Mouse (Mus musculus) spleen, adult 18-20 months (tissue): Measurements from ENCODE around the gene Syvn1.

Experiments used
- DNase-seq, 2 experiments: peaks; one replicate each; pipeline ENCODE4 v3.0.0; 2022; ENCODE audit warnings: mixed read lengths in 2 of 2

The Syvn1 gene

GRCm38 (mm10) chr19:6069851-6070250, 23.5 kb downstream of the Syvn1 start:
- no peak for DNase-seq

GRCm38 (mm10) chr19:6070571-6071250, 24.3 kb downstream of the Syvn1 start:
- no peak for DNase-seq

DNA sequence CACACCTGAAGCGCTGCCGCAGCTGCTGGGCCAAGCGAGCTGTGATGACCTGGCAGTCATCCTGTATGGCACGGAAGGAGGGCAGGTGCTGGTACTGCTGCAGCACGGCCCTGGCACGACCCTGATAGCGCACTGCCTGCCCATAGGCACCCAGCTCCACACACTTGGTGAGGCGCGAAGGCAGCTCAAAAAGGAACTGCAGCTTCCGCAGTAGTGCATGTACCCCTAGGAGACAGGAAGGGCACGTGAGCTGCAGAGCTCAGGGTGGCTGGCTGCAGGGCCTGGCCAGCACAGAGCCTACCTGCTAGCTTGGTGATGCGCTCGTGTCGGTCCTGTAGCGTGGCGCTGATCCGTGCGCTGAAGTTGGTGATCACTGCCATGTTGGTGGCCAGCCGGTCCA, 24.9 kb downstream of the Syvn1 start:
- DNase-seq, result no peak

GRCm38 (mm10) chr19:6073889-6074288, 27.5 kb downstream of the Syvn1 start:
- DNase-seq, result no peak

DNA sequence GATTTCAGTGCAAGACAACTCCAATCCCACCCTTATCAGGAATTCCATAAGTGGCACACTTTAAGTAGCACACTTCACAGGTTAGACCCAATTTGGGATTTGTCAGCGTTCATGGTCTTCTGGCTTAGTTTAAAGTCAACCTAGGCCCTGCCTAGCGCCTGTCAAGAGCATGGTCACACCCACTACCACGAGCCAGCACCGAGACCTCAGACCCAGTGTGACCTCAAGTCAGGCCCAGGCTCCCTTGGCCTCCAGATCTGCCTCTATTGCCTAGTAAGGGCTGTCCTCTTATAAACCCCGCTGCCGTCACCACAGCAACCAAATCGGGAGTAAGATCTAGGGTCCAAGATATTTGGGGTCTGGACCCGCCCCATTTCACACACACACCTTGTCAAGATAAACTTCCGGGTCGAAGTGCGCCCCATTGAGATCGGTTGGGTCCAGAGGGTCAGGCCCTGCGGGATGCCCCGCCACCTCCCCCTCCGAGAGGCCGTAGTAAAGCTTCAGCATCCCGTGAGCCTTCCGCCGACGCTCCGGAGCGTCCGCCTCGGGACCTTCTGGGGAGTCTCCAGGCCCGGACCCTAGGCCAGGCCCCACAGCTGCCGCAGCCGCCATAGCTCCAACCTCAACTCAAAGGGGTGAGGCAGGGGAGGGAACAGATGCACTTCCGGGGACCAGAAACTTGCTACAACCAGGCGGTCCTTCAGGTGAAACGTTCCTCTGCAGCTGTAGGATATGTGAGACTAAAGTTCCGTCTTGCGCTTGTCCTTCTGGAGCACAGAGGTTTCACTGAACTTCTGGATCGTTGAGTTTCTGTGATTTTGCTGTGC, 30.4 kb downstream of the Syvn1 start, which contains the start of gene Vps51:
Gene Vps51 (minus strand): TSS at position 668 of the 830 bp plus-strand sequence.
- peak; percentile 66 to 81 for DNase-seq

GRCm38 (mm10) chr19:6079983-6080480, 33.7 kb downstream of the Syvn1 start, which contains the start of gene Tmem262:
TSS of gene Tmem262 (plus strand) at chr19:6080033.
- DNase-seq, result no peak

GRCm38 (mm10) chr19:6082156-6082555, 35.8 kb downstream of the Syvn1 start, which contains the start of gene Gm28374:
TSS of gene Gm28374 (minus strand) at chr19:6082256.
- no peak for DNase-seq

- DNase-seq, result peak; percentile 92 to 94
Observed at GRCm38 (mm10) chr19:6084478-6085248, 38.3 kb downstream of the Syvn1 start, which contains the start of the genes Zfpl1 and Cdca5. TSS of gene Zfpl1 (minus strand) at chr19:6084956. TSS of gene Cdca5 (plus strand) at chr19:6084983.

DNA sequence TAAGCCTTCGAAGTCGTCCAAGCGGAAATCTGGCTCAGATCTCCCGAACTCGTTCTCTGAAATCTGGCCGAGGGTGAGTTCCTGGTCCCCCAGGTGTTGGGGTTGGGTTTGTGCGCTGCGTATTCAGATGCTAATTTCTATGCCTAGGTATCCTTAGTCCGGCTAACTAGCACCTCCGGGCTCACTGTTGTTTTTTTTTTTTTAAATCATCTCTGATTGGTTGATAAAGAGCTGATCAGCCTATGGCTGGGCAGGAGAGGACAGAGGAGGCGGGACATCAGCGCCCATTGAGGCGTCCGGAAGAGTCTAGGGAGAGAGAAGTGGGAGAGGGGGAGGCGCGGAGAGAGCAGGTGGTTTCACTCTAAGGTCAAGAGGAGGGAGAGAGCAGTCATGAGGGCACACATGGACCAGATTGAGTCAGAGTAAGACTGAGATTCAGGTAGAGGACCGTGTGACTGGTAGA, 39.1 kb downstream of the Syvn1 start:
- DNase-seq, result peak; percentile 48 to 56

GRCm38 (mm10) chr19:6088841-6089240, 42.5 kb downstream of the Syvn1 start:
- no peak for DNase-seq

DNA sequence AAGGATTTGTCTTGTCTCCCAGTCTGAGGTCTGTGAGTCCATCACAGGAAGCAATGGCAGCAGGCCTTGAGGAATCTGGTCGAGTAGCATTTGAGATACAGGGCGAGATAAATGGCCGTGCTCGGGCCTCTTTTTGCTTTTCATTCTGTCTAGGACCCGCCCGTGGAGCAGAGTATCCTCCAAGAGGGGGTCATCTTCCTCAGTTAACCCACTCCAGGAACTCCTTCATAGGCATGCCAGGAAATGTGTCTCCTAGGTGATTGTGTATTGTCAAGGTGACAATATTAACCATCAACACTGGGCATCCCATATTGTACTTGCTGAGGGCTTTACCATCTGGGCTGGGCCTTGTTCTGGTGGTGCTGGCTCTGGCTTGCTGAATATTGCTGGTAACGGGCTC, 47.7 kb downstream of the Syvn1 start, which contains the start of gene AC131692.1:
Gene AC131692.1 (plus strand): TSS at position 301 of the 400 bp plus-strand sequence.
- DNase-seq, result no peak

DNA sequence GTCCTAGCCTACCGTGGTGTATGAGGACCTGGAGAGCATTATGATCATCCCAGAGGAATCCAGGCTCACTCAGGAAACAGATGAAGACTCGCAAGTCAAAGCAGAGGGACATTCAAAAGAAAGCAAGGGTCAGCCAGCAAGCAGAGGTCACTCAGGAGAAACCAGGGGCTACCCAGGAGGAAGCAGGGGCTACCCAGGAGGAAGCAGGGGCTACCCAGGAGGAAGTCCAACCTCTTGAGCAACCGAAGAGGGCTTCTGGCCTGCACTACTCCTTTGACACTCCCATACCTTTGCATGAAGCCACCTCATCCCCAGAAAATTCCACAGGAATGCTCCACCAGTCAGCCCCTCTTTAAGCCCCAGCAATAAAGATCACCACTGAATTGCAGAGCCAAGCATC, 51.5 kb downstream of the Syvn1 start:
- DNase-seq, result no peak

- DNase-seq, result no peak
Observed at GRCm38 (mm10) chr19:6101186-6101585, 54.8 kb downstream of the Syvn1 start.

DNA sequence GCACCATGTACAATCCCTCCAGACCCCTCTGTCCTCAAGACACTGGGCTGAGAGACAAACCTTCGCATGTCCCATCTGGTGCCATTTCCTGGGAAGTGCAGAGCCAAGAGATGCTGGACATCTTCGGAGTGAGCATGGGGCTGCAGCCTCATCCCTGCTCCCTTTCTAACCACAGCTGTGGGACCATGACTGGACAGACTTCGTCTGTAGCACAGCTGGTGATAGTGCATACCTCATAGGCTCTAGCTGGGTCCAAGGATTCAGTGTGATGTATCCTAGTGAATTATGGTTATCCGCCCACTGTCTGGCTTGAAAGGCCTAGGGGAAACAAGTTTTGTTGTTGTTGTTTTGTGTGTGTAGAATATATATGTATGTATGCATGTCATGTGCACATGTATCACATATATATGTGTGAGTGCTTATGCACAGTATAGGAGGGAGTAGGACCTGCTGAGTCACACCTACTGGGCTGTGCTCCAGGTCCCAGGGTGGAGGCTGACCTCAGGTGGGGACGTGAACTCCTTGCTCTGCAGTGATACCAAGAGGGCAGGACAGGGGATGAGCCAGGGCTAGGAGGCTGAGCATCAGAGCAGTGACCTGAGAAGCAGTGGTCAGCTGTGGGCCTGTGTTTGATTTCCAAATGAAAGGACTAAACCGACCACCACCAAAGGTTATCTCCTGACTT, 55.9 kb downstream of the Syvn1 start:
- no peak for DNase-seq
